Mouse (Mus musculus) bone marrow macrophage, adult 2 months (primary cell): ENCODE measurements at regions not wholly inside any gene's neighbourhood (a gene's known extent, or its start where the extent isn't known, plus 50 kb on each side); places are given as distances from the start of the nearest gene placed in this dataset.

Experiments
- H3K27ac ChIP-seq: 2 replicates; pipeline ENCODE4 v1.5.1; 2012; ENCODE audit warnings: low read depth, low read length; ENCODE audit not compliant: insufficient read depth
- H3K4me1 ChIP-seq: 2 replicates; pipeline ENCODE4 v1.6.1; 2012; ENCODE audit warnings: low read length; ENCODE audit not compliant: control insufficient read depth, insufficient read depth
- H3K4me3 ChIP-seq: 2 replicates; pipeline ENCODE4 v1.5.1; 2012; ENCODE audit warnings: mild to moderate bottlenecking, low read length, moderate library complexity; ENCODE audit not compliant: insufficient read depth
- CTCF ChIP-seq: IDR thresholded peaks from 2 replicates; pipeline ENCODE4 v1.5.1; 2012; ENCODE audit warnings: low read depth, mild to moderate bottlenecking, low read length, moderate library complexity
- POLR2A ChIP-seq: IDR thresholded peaks from 2 replicates; pipeline ENCODE4 v1.6.1; 2012; ENCODE audit warnings: mild to moderate bottlenecking, low read depth, low read length, borderline replicate concordance

GRCm38 (mm10) chr6:94391134-94391533 lies 107.4 kb upstream of the Magi1 start:
- no peaks in the 10 kb centered on the region for H3K4me1 ChIP-seq
- H3K4me3 ChIP-seq = no peak overlapping the region
- H3K27ac ChIP-seq = no peak overlapping the region
- TF ChIP-seq POLR2A (no peak), CTCF (no peak)

GRCm38 (mm10) chr6:94390403-94390802 lies 106.7 kb upstream of the Magi1 start:
- TF ChIP-seq POLR2A = no peak
- TF ChIP-seq CTCF = no peak
- H3K4me3 ChIP-seq = no peak overlapping the region
- H3K4me1 ChIP-seq = no peaks in the 10 kb centered on the region
- no peak overlapping the region for H3K27ac ChIP-seq

- Histone ChIP-seq H3K27ac (no peak overlapping the region), H3K4me1 (no peaks in the 10 kb centered on the region), H3K4me3 (no peak overlapping the region)
- no peak for TF ChIP-seq POLR2A
- TF ChIP-seq CTCF = no peak
These were observed 106.0 kb upstream of the Magi1 start for GRCm38 (mm10) chr6:94389716-94390115.

GRCm38 (mm10) chr6:94387648-94388047 lies 103.9 kb upstream of the Magi1 start:
- no peak for TF ChIP-seq CTCF
- TF ChIP-seq POLR2A = no peak
- H3K4me3 ChIP-seq = no peak overlapping the region
- H3K4me1 ChIP-seq = no peaks in the 10 kb centered on the region
- no peak overlapping the region for H3K27ac ChIP-seq

GRCm38 (mm10) chr6:94385531-94385930 lies 101.8 kb upstream of the Magi1 start:
- Histone ChIP-seq H3K4me1 (no peaks in the 10 kb centered on the region), H3K4me3 (no peak overlapping the region), H3K27ac (no peak overlapping the region)
- TF ChIP-seq CTCF (no peak), POLR2A (no peak)

GRCm38 (mm10) chr6:94369991-94370390 lies 86.3 kb upstream of the Magi1 start:
- TF ChIP-seq CTCF = no peak
- no peak for TF ChIP-seq POLR2A
- H3K27ac ChIP-seq = no peak overlapping the region
- H3K4me3 ChIP-seq = no peak overlapping the region
- no peaks in the 10 kb centered on the region for H3K4me1 ChIP-seq

GRCm38 (mm10) chr6:94363951-94364350 lies 80.2 kb upstream of the Magi1 start:
- TF ChIP-seq CTCF (no peak), POLR2A (no peak)
- Histone ChIP-seq H3K4me1 (no peaks in the 10 kb centered on the region), H3K4me3 (no peak overlapping the region), H3K27ac (no peak overlapping the region)

- Histone ChIP-seq H3K27ac (no peak overlapping the region), H3K4me1 (no peaks in the 10 kb centered on the region), H3K4me3 (no peak overlapping the region)
- no peak for TF ChIP-seq POLR2A
- no peak for TF ChIP-seq CTCF
These were observed 78.9 kb upstream of the Magi1 start for GRCm38 (mm10) chr6:94362626-94363025.

GRCm38 (mm10) chr6:94357568-94357967 lies 73.9 kb upstream of the Magi1 start:
- Histone ChIP-seq H3K4me3 (no peak overlapping the region), H3K4me1 (no peaks in the 10 kb centered on the region), H3K27ac (no peak overlapping the region)
- TF ChIP-seq POLR2A (no peak), CTCF (no peak)

- TF ChIP-seq CTCF (no peak), POLR2A (no peak)
- Histone ChIP-seq H3K27ac (no peak overlapping the region), H3K4me1 (no peaks in the 10 kb centered on the region), H3K4me3 (no peak overlapping the region)
These were observed 70.9 kb upstream of the Magi1 start for GRCm38 (mm10) chr6:94354451-94355095.
